Mouse (Mus musculus) hindbrain, embryonic 13.5 days (tissue): ENCODE measurements around the gene Cdhr2. TPM values are rescaled to one million over a fixed set of nuclear protein-coding genes. Genes with fewer than 3 reads are reported as not detected.

ENCODE experiments used
- ATAC-seq: fragments of 200-750 bp; cut with Nextera tagmentation; 2 replicates; pipeline ENCODE4 v1.8.0; 2017; ENCODE audit warnings: moderate TSS enrichment; ENCODE audit not compliant: low FRiP score
- H3K27ac ChIP-seq: fragments of 300-500 bp; sonication (generic); 2 replicates; pipeline ENCODE4 v1.5.1; 2015; ENCODE audit warnings: inconsistent platforms, mild to moderate bottlenecking, moderate library complexity
- H3K27me3 ChIP-seq: fragments of 300-500 bp; sonication (generic); 2 replicates; pipeline ENCODE4 v1.6.1; 2015; ENCODE audit warnings: mild to moderate bottlenecking, inconsistent platforms
- H3K36me3 ChIP-seq: fragments of 300-500 bp; sonication (generic); 2 replicates; pipeline ENCODE4 v1.6.1; 2015; ENCODE audit warnings: mild to moderate bottlenecking, inconsistent platforms
- H3K4me1 ChIP-seq: fragments of 300-500 bp; sonication (generic); replicated peaks from 2 replicates; pipeline ENCODE4 v1.6.1; 2015; ENCODE audit warnings: inconsistent platforms
- H3K4me2 ChIP-seq: fragments of 300-500 bp; sonication (generic); 2 replicates; pipeline ENCODE4 v1.6.1; 2015; ENCODE audit warnings: inconsistent platforms, mild to moderate bottlenecking, moderate library complexity
- H3K4me3 ChIP-seq: fragments of 300-500 bp; sonication (generic); 2 replicates; pipeline ENCODE4 v1.5.1; 2015; ENCODE audit warnings: mild to moderate bottlenecking, inconsistent platforms
- H3K9ac ChIP-seq: fragments of 300-500 bp; sonication (generic); 2 replicates; pipeline ENCODE4 v1.6.1; 2015; ENCODE audit warnings: mild to moderate bottlenecking, inconsistent platforms
- H3K9me3 ChIP-seq: fragments of 300-500 bp; sonication (generic); 2 replicates; pipeline ENCODE4 v1.6.1; 2016; ENCODE audit warnings: inconsistent platforms
- WGBS: fragments of 180-500 bp; shearing (Covaris S2); methylation state at CpG from one replicate; pipeline ENCODE4 v1.1.7; 2015; 5-methylcytosine and 5-hydroxymethylcytosine counted together
- polyA plus RNA-seq: library from polyadenylated mRNA; unstranded; fragments of >200 nt; fragmentation: Nextera tagmentation; extraction: Ambion mirVana; gene quantifications from 2 replicates; pipeline ENCODE4 v1.2.1, GENCODE M21; 2015

Cdhr2 gene
- polyA plus RNA-seq, 1 experiment from 2014 or later, result 0.08 TPM

GRCm38 (mm10) chr13:54694348-54695060 is 6.8 kb upstream of the Cdhr2 start:
- Histone ChIP-seq H3K4me1 (peaks cover 37% of the 10 kb centered on the region), H3K9ac (peak overlapping the region; percentile 72), H3K9me3 (no peaks in the 10 kb centered on the region), H3K4me2 (peak overlapping the region; percentile 53), H3K27ac (peak overlapping the region; percentile 94), H3K36me3 (peaks cover 2% of the 10 kb centered on the region; the same call in 1 of the 2 replicates), H3K4me3 (peak overlapping the region; percentile 99), H3K27me3 (no peaks in the 10 kb centered on the region)
- 16% methylated on average over 26 of the region's 26 CpGs for WGBS
- ATAC-seq, result peak; percentile 86

- ATAC-seq, result no peak
- WGBS, result 93% methylated on average over 11 of the region's 11 CpGs
- Histone ChIP-seq H3K9ac (no peak overlapping the region), H3K27ac (no peak overlapping the region), H3K4me3 (no peak overlapping the region), H3K4me2 (no peak overlapping the region), H3K4me1 (peaks cover 30% of the 10 kb centered on the region), H3K9me3 (no peaks in the 10 kb centered on the region), H3K36me3 (no peaks in the 10 kb centered on the region), H3K27me3 (no peaks in the 10 kb centered on the region)
These were observed 5.6 kb upstream of the Cdhr2 start for GRCm38 (mm10) chr13:54695479-54696230.

- no peaks in the 10 kb centered on the region for H3K36me3 ChIP-seq
- H3K9me3 ChIP-seq, result no peaks in the 10 kb centered on the region
- no peaks in the 10 kb centered on the region for H3K4me1 ChIP-seq
- 0 out of 2 replicates have a peak, but pooled peaks cover 5% of the 10 kb centered on the region for H3K27me3 ChIP-seq
- H3K4me2 ChIP-seq, result no peak overlapping the region
- no peak overlapping the region for H3K9ac ChIP-seq
- H3K27ac ChIP-seq, result no peak overlapping the region
- no peak overlapping the region for H3K4me3 ChIP-seq
- no peak for ATAC-seq
- 44% methylated on average over 7 of the region's 7 CpGs for WGBS
These were observed 1.2 kb downstream of the Cdhr2 start for GRCm38 (mm10) chr13:54702507-54702906.

GRCm38 (mm10) chr13:54704890-54705289 is 3.6 kb downstream of the Cdhr2 start:
- ATAC-seq, result no peak
- no peaks in the 10 kb centered on the region for H3K4me1 ChIP-seq
- 0 out of 2 replicates have a peak, but pooled peaks cover 5% of the 10 kb centered on the region for H3K27me3 ChIP-seq
- no peaks in the 10 kb centered on the region for H3K36me3 ChIP-seq
- no peak overlapping the region for H3K4me3 ChIP-seq
- 58% methylated on average over 6 of the region's 6 CpGs for WGBS
- no peak overlapping the region for H3K27ac ChIP-seq
- no peak overlapping the region for H3K4me2 ChIP-seq
- no peak overlapping the region for H3K9ac ChIP-seq
- H3K9me3 ChIP-seq, result no peaks in the 10 kb centered on the region

DNA sequence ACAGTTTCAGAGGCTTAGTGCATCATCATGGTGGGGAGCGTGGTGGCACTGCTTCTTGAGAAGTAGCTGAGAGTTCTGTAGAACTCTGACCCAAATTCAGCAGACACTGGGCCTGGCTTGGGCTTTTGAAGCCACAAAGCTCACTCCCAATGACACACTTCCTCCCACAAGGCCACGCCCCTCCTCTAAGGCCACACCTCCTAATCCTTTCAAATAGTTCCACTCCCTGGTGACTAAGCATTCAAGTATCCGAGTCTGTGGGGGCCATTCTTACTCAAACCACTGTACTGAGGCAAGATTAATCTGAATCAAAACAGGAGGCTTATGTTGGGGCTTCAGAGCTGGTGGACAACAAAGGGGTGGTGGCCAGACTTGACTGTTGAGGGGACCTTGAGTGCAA is 9.6 kb downstream of the Cdhr2 start:
- no peaks in the 10 kb centered on the region for H3K9me3 ChIP-seq
- WGBS, result 86% methylated on average over 3 of the region's 3 CpGs
- no peaks in the 10 kb centered on the region for H3K4me1 ChIP-seq
- ATAC-seq, result no peak
- H3K27me3 ChIP-seq, result peaks cover 1% of the 10 kb centered on the region; the same call in 1 of the 2 replicates
- H3K4me3 ChIP-seq, result no peak overlapping the region
- H3K36me3 ChIP-seq, result no peaks in the 10 kb centered on the region
- H3K9ac ChIP-seq, result no peak overlapping the region
- H3K27ac ChIP-seq, result no peak overlapping the region
- H3K4me2 ChIP-seq, result no peak overlapping the region

- Histone ChIP-seq H3K9me3 (no peaks in the 10 kb centered on the region), H3K4me3 (no peak overlapping the region), H3K27me3 (peaks cover 8% of the 10 kb centered on the region), H3K4me2 (no peak overlapping the region), H3K36me3 (no peaks in the 10 kb centered on the region), H3K27ac (no peak overlapping the region), H3K9ac (no peak overlapping the region), H3K4me1 (peaks cover 7% of the 10 kb centered on the region)
- ATAC-seq, result no peak
- WGBS, result 38% methylated on average over 4 of the region's 4 CpGs
These were observed 13.1 kb downstream of the Cdhr2 start for GRCm38 (mm10) chr13:54714393-54714792.

- no peak overlapping the region for H3K9ac ChIP-seq
- H3K4me3 ChIP-seq, result no peak overlapping the region
- peaks cover 7% of the 10 kb centered on the region for H3K4me1 ChIP-seq
- H3K27ac ChIP-seq, result no peak overlapping the region
- WGBS, result 77% methylated on average over 10 of the region's 10 CpGs
- H3K27me3 ChIP-seq, result peaks cover 8% of the 10 kb centered on the region
- ATAC-seq, result no peak
- no peaks in the 10 kb centered on the region for H3K36me3 ChIP-seq
- H3K9me3 ChIP-seq, result no peaks in the 10 kb centered on the region
- H3K4me2 ChIP-seq, result no peak overlapping the region
These were observed 13.7 kb downstream of the Cdhr2 start for GRCm38 (mm10) chr13:54714996-54715395.

DNA sequence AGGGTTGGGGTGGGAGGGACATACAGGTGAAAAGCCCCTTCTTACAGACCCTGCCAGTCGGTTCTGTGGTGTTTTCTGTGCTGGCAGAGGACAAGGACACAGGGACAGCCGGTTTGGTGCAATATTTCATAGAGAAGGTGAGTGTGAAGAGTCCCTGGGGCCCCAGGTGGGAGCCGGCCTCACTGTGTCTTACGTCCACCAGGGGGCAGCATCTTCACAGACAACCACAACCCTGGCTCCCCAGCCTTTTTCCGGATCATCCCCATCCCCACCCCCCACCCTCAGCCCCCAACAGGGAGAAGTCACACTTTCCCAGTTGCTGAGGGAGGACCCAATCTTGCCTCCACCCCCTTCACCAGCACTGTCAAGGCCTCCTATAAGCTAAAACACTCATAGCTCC is 15.7 kb downstream of the Cdhr2 start:
- H3K9ac ChIP-seq, result no peak overlapping the region
- no peak overlapping the region for H3K4me3 ChIP-seq
- WGBS, result 0% methylated on average over 5 of the region's 5 CpGs
- H3K9me3 ChIP-seq, result no peaks in the 10 kb centered on the region
- peaks cover 7% of the 10 kb centered on the region for H3K4me1 ChIP-seq
- H3K36me3 ChIP-seq, result no peaks in the 10 kb centered on the region
- peak; percentile 47; the same call in 1 of the 2 replicates for ATAC-seq
- H3K27ac ChIP-seq, result no peak overlapping the region
- peaks cover 11% of the 10 kb centered on the region for H3K27me3 ChIP-seq
- no peak overlapping the region for H3K4me2 ChIP-seq

- Histone ChIP-seq H3K4me1 (peaks cover 8% of the 10 kb centered on the region), H3K27me3 (peaks cover 6% of the 10 kb centered on the region; the same call in 1 of the 2 replicates), H3K9me3 (no peaks in the 10 kb centered on the region), H3K4me2 (no peak overlapping the region), H3K27ac (no peak overlapping the region), H3K9ac (no peak overlapping the region), H3K4me3 (no peak overlapping the region), H3K36me3 (no peaks in the 10 kb centered on the region)
- 92% methylated on average over 3 of the region's 3 CpGs for WGBS
- ATAC-seq, result no peak
These were observed 21.9 kb downstream of the Cdhr2 start for GRCm38 (mm10) chr13:54723143-54723542.

DNA sequence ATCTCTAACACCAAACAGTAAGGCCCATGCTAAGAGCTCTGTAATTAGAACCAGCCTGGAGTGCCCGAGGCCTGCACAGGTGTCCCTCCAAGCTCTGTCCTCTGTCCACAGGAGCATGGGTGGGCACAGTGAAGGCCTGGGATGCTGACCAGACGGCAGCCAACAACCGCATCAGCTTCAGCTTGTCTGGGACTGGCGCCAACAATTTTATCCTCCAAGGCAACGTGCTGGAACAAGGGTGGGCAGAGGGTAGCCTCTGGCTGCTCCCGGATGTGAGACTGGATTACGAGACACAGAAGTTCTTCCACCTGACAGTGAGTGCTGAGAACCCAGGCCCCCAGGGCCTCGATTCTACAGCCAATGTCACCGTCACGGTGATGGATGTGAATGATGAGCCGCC is 24.9 kb downstream of the Cdhr2 start:
- Histone ChIP-seq H3K4me1 (peaks cover 10% of the 10 kb centered on the region), H3K9me3 (no peaks in the 10 kb centered on the region), H3K27ac (no peak overlapping the region), H3K4me2 (no peak overlapping the region), H3K9ac (no peak overlapping the region), H3K4me3 (no peak overlapping the region), H3K36me3 (no peaks in the 10 kb centered on the region), H3K27me3 (0 out of 2 replicates have a peak, but pooled peaks cover 6% of the 10 kb centered on the region)
- 63% methylated on average over 11 of the region's 11 CpGs for WGBS
- ATAC-seq, result no peak

DNA sequence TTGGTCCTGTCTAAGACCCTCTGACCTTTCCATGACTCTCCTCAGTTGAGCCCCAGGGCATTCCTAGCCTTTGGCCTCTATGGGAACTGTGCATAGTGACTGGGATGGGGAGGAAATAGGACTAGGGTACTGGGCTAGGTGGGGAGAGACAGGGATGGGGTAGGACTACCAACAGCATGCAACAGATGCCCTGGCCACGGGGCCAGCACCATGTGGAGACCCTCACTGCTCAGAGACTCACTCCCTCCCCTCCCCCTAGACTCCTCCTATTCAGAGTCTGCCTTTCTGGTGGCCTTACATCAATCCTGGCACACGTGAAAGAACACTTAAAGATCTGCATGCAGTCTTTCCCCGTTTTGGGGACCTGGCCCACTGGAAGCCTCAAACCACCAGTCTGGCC is 35.7 kb downstream of the Cdhr2 start:
- 32% methylated on average over 3 of the region's 3 CpGs for WGBS
- no peak overlapping the region for H3K9ac ChIP-seq
- H3K36me3 ChIP-seq, result peaks cover 82% of the 10 kb centered on the region
- no peak overlapping the region for H3K27ac ChIP-seq
- H3K4me2 ChIP-seq, result no peak overlapping the region
- peaks cover 53% of the 10 kb centered on the region for H3K27me3 ChIP-seq
- no peak overlapping the region for H3K4me3 ChIP-seq
- H3K4me1 ChIP-seq, result peaks cover 23% of the 10 kb centered on the region
- no peaks in the 10 kb centered on the region for H3K9me3 ChIP-seq
- ATAC-seq, result no peak

- Histone ChIP-seq H3K4me3 (peak overlapping the region; percentile 28), H3K4me1 (peaks cover 27% of the 10 kb centered on the region), H3K4me2 (peak overlapping the region; percentile 45), H3K27ac (no peak overlapping the region), H3K9me3 (no peaks in the 10 kb centered on the region), H3K9ac (peak overlapping the region; percentile 60), H3K36me3 (peaks cover 83% of the 10 kb centered on the region), H3K27me3 (peaks cover 53% of the 10 kb centered on the region)
- ATAC-seq, result peak; percentile 41; the same call in 1 of the 2 replicates
- 3% methylated on average over 51 of the region's 87 CpGs for WGBS
These were observed 36.4 kb downstream of the Cdhr2 start for GRCm38 (mm10) chr13:54737488-54738212.
